Mouse (Mus musculus): ENCODE measurements at regions not wholly inside any gene's neighbourhood (a gene's known extent, or its start where the extent isn't known, plus 50 kb on each side); places are given as distances from the start of the nearest gene placed in this dataset.

GRCm38 (mm10) chr12:20614766-20615165, 375.5 kb upstream of the Asap2 start:
- peak; percentile 26 to 27 for DNase-seq (ENCODE audit: low spot score in 2 of 2)
